Mouse (Mus musculus): ENCODE results near the gene Zfp622.

DNA sequence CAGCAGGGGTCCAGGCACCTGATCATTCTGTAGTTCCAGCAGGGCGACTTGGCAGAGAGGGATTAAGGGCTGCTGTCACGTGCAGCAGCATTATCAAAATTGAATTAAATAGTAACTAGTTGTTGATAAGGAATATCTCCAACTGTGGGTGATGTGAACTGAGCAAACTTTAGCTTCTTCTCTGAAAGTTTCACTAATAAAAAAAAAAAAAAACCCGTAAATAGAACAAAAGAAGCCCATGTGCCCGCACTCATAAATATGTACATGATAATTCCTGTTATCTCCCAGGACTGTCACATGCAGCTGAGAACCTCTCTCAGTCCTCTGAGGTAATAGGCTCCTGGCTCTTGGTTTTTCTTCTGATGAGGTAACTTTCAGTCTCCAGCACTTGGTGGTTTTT is 41.8 kb upstream of the Zfp622 start:
- TF ChIP-seq CTCF (IDR thresholded peaks at IDR 0.05; ENCODE audit: borderline replicate concordance, insufficient read depth, low read depth, low read length), result no peak
- TF ChIP-seq POLR2A (IDR thresholded peaks at IDR 0.05; ENCODE audit: borderline replicate concordance, insufficient read depth, low read length), result no peak
